Mouse (Mus musculus) T-cell, adult 66 days (primary cell): Measurements from ENCODE around the gene Mroh2b. TPM values are rescaled to one million over a fixed set of nuclear protein-coding genes. Genes with fewer than 3 reads are reported as not detected.

ENCODE experiments used
- total RNA-seq, 2 experiments: library from RNA; stranded (reverse); gene quantifications; 3 replicates in 1 of 2; 4 replicates in 1 of 2; pipeline ENCODE4 v1.2.4; 2023

The Mroh2b gene
- not detected for total RNA-seq

DNA sequence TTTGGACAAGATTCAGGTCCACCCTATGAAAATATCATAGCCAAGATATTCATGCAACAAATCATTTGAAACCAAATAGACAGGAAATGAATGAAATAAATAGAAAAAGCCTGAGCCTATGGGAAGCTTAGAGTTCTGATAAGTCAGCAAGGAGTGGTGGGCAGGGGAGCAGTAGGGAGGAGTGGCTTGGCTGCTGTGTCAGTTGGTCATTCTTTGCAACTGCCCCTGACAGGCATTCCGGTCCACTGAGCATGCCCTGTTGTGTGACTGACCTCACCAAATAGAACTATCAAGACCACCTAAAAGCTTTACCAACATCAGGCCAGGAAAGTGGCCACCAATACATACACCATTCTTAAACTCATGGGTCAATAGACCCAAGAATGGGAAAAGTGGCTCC, at the start of gene Mroh2b:
Gene Mroh2b, plus strand, starts transcription at position 301 of the 400 bp plus-strand sequence.

Other genes with a start within 250 kb of the Mroh2b start
- gene C6, start 171.6 kb upstream of the Mroh2b start, total RNA-seq, result 1 to 10 TPM in 1 of 2 experiments, under 1 TPM in 1; 0.65 to 1.7 TPM
- not detected for gene C7, start 165.0 kb downstream of the Mroh2b start, total RNA-seq
- 10 to 100 TPM; 77.3 to 77.4 TPM for gene Card6, start 209.8 kb downstream of the Mroh2b start, total RNA-seq
- 1,000 to 10,000 TPM; 1,008 to 1,068 TPM for gene Rpl37, start 217.9 kb downstream of the Mroh2b start, total RNA-seq
- gene Prkaa1, start 245.1 kb downstream of the Mroh2b start, total RNA-seq, result 10 to 100 TPM; 25.5 to 27.1 TPM